Mouse (Mus musculus): ENCODE data around the gene Suz12. TPM values are rescaled to one million over a fixed set of nuclear protein-coding genes. Genes with fewer than 3 reads are reported as not detected.
"Not testable (repeated sequence)": the region's sequence is repeated elsewhere in the genome, so short reads cannot be mapped to it uniquely, and the experiment has no call there.

The Suz12 gene
- polyA plus RNA-seq, 1 experiment = 14.7 TPM

- no peak for DNase-seq
- H3K27ac ChIP-seq (ENCODE audit: control insufficient read depth, insufficient read depth, low read length) = no peak overlapping the region
- TF ChIP-seq POLR2A (IDR thresholded peaks at IDR 0.05; ENCODE audit: control insufficient read depth, extremely low read depth, insufficient read depth, low read length, poor library complexity) = no peak
- no peak for TF ChIP-seq CTCF (IDR thresholded peaks at IDR 0.05; ENCODE audit: borderline replicate concordance, control insufficient read depth, extremely low read depth, insufficient read depth, low read length, poor library complexity)
- H3K27me3 ChIP-seq (ENCODE audit: control insufficient read depth, insufficient read depth, low read length) = no peaks in the 10 kb centered on the region
- WGBS = 97% methylated on average over 2 of the region's 2 CpGs
- no peaks in the 10 kb centered on the region; the same call in 1 of the 2 replicates for H3K4me1 ChIP-seq (replicated peaks; ENCODE audit: control insufficient read depth, insufficient read depth, low read length)
- no peaks in the 10 kb centered on the region for H3K36me3 ChIP-seq (ENCODE audit: control insufficient read depth, insufficient read depth, low read length)
- no peak overlapping the region for H3K4me3 ChIP-seq (ENCODE audit: control insufficient read depth, insufficient read depth, low read length)
Measured at GRCm38 (mm10) chr11:79990120-79990519, 2.8 kb upstream of the Suz12 start.

- Histone ChIP-seq H3K4me1 (replicated peaks; ENCODE audit: control insufficient read depth, insufficient read depth, low read length) (no peaks in the 10 kb centered on the region; the same call in 1 of the 2 replicates), H3K27me3 (ENCODE audit: control insufficient read depth, insufficient read depth, low read length) (no peaks in the 10 kb centered on the region), H3K4me3 (ENCODE audit: control insufficient read depth, insufficient read depth, low read length) (no peak overlapping the region), H3K27ac (ENCODE audit: control insufficient read depth, insufficient read depth, low read length) (no peak overlapping the region), H3K36me3 (ENCODE audit: control insufficient read depth, insufficient read depth, low read length) (no peaks in the 10 kb centered on the region)
- no peak for DNase-seq
- WGBS = 87% methylated on average over 5 of the region's 5 CpGs
- no peak for TF ChIP-seq POLR2A (IDR thresholded peaks at IDR 0.05; ENCODE audit: control insufficient read depth, extremely low read depth, insufficient read depth, low read length, poor library complexity)
- TF ChIP-seq CTCF (IDR thresholded peaks at IDR 0.05; ENCODE audit: borderline replicate concordance, control insufficient read depth, extremely low read depth, insufficient read depth, low read length, poor library complexity) = no peak
Measured at GRCm38 (mm10) chr11:79991600-79991999, 1.3 kb upstream of the Suz12 start.

DNA sequence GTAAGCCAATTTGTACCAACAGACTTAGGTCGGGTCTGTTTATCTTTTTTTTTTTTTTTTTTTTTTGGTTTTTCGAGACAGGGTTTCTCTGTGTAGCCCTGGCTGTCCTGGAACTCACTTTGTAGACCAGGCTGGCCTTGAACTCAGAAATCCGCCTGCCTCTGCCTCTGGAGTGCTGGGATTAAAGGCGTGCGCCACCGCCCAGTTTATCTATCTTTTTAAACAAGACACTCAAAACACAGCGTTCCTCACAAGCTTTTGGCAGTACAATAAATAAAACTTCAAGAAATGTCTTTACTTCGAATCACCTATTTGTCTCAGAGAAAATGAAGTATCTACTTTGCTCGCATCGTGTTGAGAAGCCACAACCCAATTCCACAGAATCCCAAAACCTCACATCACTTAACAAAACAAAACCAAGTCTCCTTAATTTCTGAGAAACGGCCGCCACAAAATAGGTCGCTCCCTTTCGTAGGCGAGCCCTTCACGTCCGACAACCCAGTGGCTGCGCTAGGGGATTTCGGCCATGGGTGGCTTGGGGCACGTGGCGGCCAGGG, 793 bp upstream of the Suz12 start:
- Histone ChIP-seq H3K4me1 (replicated peaks; ENCODE audit: control insufficient read depth, insufficient read depth, low read length) (no peaks in the 10 kb centered on the region; the same call in 1 of the 2 replicates), H3K27ac (ENCODE audit: control insufficient read depth, insufficient read depth, low read length) (no peak overlapping the region), H3K4me3 (ENCODE audit: control insufficient read depth, insufficient read depth, low read length) (peak overlapping the region; percentile 99), H3K36me3 (ENCODE audit: control insufficient read depth, insufficient read depth, low read length) (peaks cover 4% of the 10 kb centered on the region; the same call in 1 of the 2 replicates), H3K27me3 (ENCODE audit: control insufficient read depth, insufficient read depth, low read length) (no peaks in the 10 kb centered on the region)
- no peak for TF ChIP-seq CTCF (IDR thresholded peaks at IDR 0.05; ENCODE audit: borderline replicate concordance, control insufficient read depth, extremely low read depth, insufficient read depth, low read length, poor library complexity)
- TF ChIP-seq POLR2A (IDR thresholded peaks at IDR 0.05; ENCODE audit: control insufficient read depth, extremely low read depth, insufficient read depth, low read length, poor library complexity) = no peak
- no peak for DNase-seq
- WGBS = 22% methylated on average over 21 of the region's 21 CpGs

DNA sequence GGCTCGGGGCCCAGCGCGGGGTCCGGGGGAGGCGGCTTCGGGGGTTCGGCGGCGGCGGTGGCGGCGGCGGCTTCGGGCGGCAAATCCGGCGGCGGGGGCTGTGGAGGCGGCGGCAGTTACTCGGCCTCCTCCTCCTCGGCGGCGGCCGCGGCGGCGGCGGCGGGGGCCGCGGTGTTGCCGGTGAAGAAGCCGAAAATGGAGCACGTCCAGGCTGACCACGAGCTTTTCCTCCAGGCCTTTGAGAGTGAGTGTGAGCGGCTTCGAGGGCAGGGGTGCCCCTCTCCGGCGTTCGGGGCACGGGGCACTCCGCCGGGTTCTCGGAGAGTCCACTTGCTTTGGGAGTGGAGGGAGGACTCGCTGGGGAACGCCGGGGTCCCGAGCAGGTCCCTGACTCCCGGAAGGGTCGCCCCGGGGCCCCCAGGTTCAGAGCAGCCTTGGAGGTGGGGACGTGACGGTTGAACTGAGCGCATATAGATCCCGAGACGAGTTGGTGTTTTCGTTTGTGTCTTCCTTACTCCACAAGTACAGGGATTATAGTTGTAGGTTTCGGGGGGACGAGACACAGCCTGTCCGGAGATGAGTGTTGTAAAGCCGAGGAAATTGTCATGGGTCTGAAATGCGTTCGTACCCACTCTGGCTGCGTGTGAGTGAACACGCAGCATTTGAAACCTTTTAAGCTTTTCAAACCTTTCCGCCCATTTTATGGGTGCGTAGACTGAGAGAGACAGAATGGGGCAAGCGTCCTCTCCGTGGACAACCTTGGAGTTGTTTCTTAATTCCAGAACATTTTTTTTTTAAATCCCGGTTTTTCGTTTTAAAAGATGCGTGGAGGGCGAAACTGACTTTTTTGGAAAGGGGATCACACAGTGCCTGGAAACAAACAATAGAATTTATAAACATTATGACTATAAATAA, 707 bp downstream of the Suz12 start:
- under 1% methylated on average over 48 of the region's 74 CpGs for WGBS
- peak; percentile 56 for DNase-seq

GRCm38 (mm10) chr11:79994271-79994988, 1.5 kb downstream of the Suz12 start:
- 4% methylated on average over 7 of the region's 7 CpGs for WGBS
- DNase-seq = no peak
- Histone ChIP-seq H3K27me3 (ENCODE audit: control insufficient read depth, insufficient read depth, low read length) (no peaks in the 10 kb centered on the region), H3K4me1 (replicated peaks; ENCODE audit: control insufficient read depth, insufficient read depth, low read length) (no peaks in the 10 kb centered on the region; the same call in 1 of the 2 replicates), H3K36me3 (ENCODE audit: control insufficient read depth, insufficient read depth, low read length) (peaks cover 10% of the 10 kb centered on the region), H3K27ac (ENCODE audit: control insufficient read depth, insufficient read depth, low read length) (no peak overlapping the region), H3K4me3 (ENCODE audit: control insufficient read depth, insufficient read depth, low read length) (no peak overlapping the region)
- TF ChIP-seq CTCF (IDR thresholded peaks at IDR 0.05; ENCODE audit: borderline replicate concordance, control insufficient read depth, extremely low read depth, insufficient read depth, low read length, poor library complexity) = no peak
- TF ChIP-seq POLR2A (IDR thresholded peaks at IDR 0.05; ENCODE audit: control insufficient read depth, extremely low read depth, insufficient read depth, low read length, poor library complexity) = no peak

More for the DNA sequence above, 707 bp downstream of the Suz12 start:
- H3K27ac ChIP-seq (ENCODE audit: control insufficient read depth, insufficient read depth, low read length) = peak overlapping the region; percentile 54; the same call in 1 of the 2 replicates
- peak overlapping the region; percentile 99 for H3K4me3 ChIP-seq (ENCODE audit: control insufficient read depth, insufficient read depth, low read length)
- no peaks in the 10 kb centered on the region; the same call in 1 of the 2 replicates for H3K4me1 ChIP-seq (replicated peaks; ENCODE audit: control insufficient read depth, insufficient read depth, low read length)
- no peaks in the 10 kb centered on the region for H3K27me3 ChIP-seq (ENCODE audit: control insufficient read depth, insufficient read depth, low read length)
- peaks cover 10% of the 10 kb centered on the region for H3K36me3 ChIP-seq (ENCODE audit: control insufficient read depth, insufficient read depth, low read length)
- no peak for TF ChIP-seq CTCF (IDR thresholded peaks at IDR 0.05; ENCODE audit: borderline replicate concordance, control insufficient read depth, extremely low read depth, insufficient read depth, low read length, poor library complexity)
- no peak for TF ChIP-seq POLR2A (IDR thresholded peaks at IDR 0.05; ENCODE audit: control insufficient read depth, extremely low read depth, insufficient read depth, low read length, poor library complexity)

- 94% methylated on average over 4 of the region's 5 CpGs for WGBS
Measured at GRCm38 (mm10) chr11:80016533-80016932, 23.6 kb downstream of the Suz12 start.

More at GRCm38 (mm10) chr11:80016533-80016932, 23.6 kb downstream of the Suz12 start:
- H3K27me3 ChIP-seq (ENCODE audit: control insufficient read depth, insufficient read depth, low read length); DNase-seq; H3K4me3 ChIP-seq (ENCODE audit: control insufficient read depth, insufficient read depth, low read length); H3K27ac ChIP-seq (ENCODE audit: control insufficient read depth, insufficient read depth, low read length); H3K4me1 ChIP-seq (replicated peaks; ENCODE audit: control insufficient read depth, insufficient read depth, low read length): not testable (repeated sequence)
- H3K36me3 ChIP-seq (ENCODE audit: control insufficient read depth, insufficient read depth, low read length) = peaks cover 74% of the 10 kb centered on the region

Data from thymus, adult 2 months (tissue).